In the genomic region with DNA sequence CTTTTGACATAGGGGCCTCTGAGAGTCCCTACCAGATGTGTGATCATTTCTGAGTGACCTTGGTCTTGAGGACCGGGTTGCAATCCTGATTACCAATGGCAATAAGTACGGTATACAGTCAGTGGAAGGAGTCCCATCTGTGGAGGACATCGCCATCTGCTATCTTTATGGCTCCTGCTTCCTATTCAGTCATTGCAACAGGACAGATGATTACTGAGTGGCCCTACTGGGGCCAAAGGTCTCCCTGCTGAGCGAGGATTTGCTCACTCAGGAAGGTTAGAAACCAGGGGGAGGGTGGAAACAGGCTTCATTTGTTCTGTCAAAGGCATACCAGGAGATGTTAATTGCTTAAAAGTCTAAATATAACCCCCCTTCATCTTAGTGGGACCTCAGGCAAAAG, we compare ENCODE assay signal across 23 mouse cellular contexts. TPM values are rescaled to one million over a fixed set of nuclear protein-coding genes. Genes with fewer than 3 reads are reported as not detected.
A peak's percentile ranks its signal among the peaks of the same experiment; 100 is the strongest.
DNase-seq lines count a peak whose midpoint lies in the region; ATAC-seq lines count a peak whose summit lies in the region.
"Had no signal": no experiment of that assay in that cellular context is flagged by ENCODE, and none has a peak within 500 bp of the region (broad histone marks: within the 10 kb centered on the region; RNA-seq: fewer than 3 reads in every experiment).

No protein-coding gene starts in this region.

- H3K27ac ChIP-seq in liver, embryonic 11.5 days (ENCODE audit: low read depth, low read length), result no peak overlapping the region
- peak overlapping the region; percentile 19; the same call in 1 of the 2 replicates for H3K27ac ChIP-seq in liver, embryonic 15.5 days (replicated peaks)
- H3K27ac ChIP-seq: embryonic facial prominence, embryonic 12.5 days; forebrain, embryonic 15.5 days; hindbrain, embryonic 12.5 days had no signal

- H3K4me2 ChIP-seq in liver, embryonic 11.5 days, result no peak overlapping the region; the same call in 1 of the 2 replicates
- no peak overlapping the region for H3K4me2 ChIP-seq in liver, embryonic 15.5 days
- H3K4me2 ChIP-seq: embryonic facial prominence, embryonic 12.5 days; forebrain, embryonic 15.5 days had no signal

- WGBS in liver, embryonic 11.5 days, result 46% methylated on average over 4 of the region's 4 CpGs
- WGBS in liver, embryonic 15.5 days (ENCODE audit: insufficient replicate concordance), result 32% methylated on average over 4 of the region's 4 CpGs

- DNase-seq in kidney, adult 8-10 months, result peak; percentile 15 to 16
- no peak for DNase-seq in kidney, postnatal 4 days
- peak; percentile 12 for DNase-seq in liver
- no peak for DNase-seq in liver, embryonic 11.5 days (ENCODE audit: low spot score)
- peak; percentile 29 for DNase-seq in brain, adult 2 months (ENCODE audit: low read depth, low spot score)
- DNase-seq in layer of hippocampus, postnatal 10 days (ENCODE audit: low spot score in 2 of 2), result no peak
- DNase-seq: adrenal gland, adult 2 months; adrenal gland, postnatal 25 days; cerebellum, postnatal 14 days; gastrocnemius, postnatal 36 days; heart, adult 11 months; heart, postnatal 36 days had no signal

- peaks cover 12% of the 10 kb centered on the region for H3K4me1 ChIP-seq in liver, embryonic 11.5 days (replicated peaks; ENCODE audit: control insufficient read depth, insufficient read depth, low read length)
- peaks cover 33% of the 10 kb centered on the region for H3K4me1 ChIP-seq in liver, embryonic 15.5 days (replicated peaks)

- no peak overlapping the region for H3K9ac ChIP-seq in liver, embryonic 11.5 days (ENCODE audit: low read depth, low read length)
- no peak overlapping the region for H3K9ac ChIP-seq in liver, embryonic 15.5 days
- H3K9ac ChIP-seq: embryonic facial prominence, embryonic 12.5 days; forebrain, embryonic 15.5 days; hindbrain, embryonic 12.5 days had no signal

- H3K4me3 ChIP-seq in liver, embryonic 11.5 days (ENCODE audit: low read depth, low read length), result no peak overlapping the region
- no peak overlapping the region for H3K4me3 ChIP-seq in liver, embryonic 15.5 days (replicated peaks)
- H3K4me3 ChIP-seq: embryonic facial prominence, embryonic 12.5 days; forebrain, embryonic 15.5 days; hindbrain, embryonic 12.5 days had no signal

- no peak for ATAC-seq in liver, embryonic 11.5 days (replicated peaks; ENCODE audit: low FRiP score)
- ATAC-seq in liver, embryonic 15.5 days (ENCODE audit: insufficient read depth), result no peak
- no peak for ATAC-seq in activated CD4-positive, CD25-positive, alpha-beta regulatory T cell, adult 4 months
- ATAC-seq: forebrain, embryonic 15.5 days; Patski had no signal

- H3K36me3 ChIP-seq in liver, embryonic 11.5 days (ENCODE audit: control insufficient read depth, insufficient read depth, low read length), result no peaks in the 10 kb centered on the region
- H3K36me3 ChIP-seq in liver, embryonic 15.5 days (replicated peaks), result no peaks in the 10 kb centered on the region
- H3K36me3 ChIP-seq: embryonic facial prominence, embryonic 12.5 days; forebrain, embryonic 15.5 days; heart, embryonic 13.5 days; hindbrain, embryonic 12.5 days had no signal

- no peaks in the 10 kb centered on the region for H3K9me3 ChIP-seq in liver, embryonic 11.5 days (ENCODE audit: control insufficient read depth, low read length)
- H3K9me3 ChIP-seq in liver, embryonic 15.5 days (replicated peaks), result no peaks in the 10 kb centered on the region
- H3K9me3 ChIP-seq: embryonic facial prominence, embryonic 12.5 days; forebrain, embryonic 15.5 days; heart, embryonic 13.5 days; hindbrain, embryonic 12.5 days had no signal

- no peaks in the 10 kb centered on the region for H3K27me3 ChIP-seq in liver, embryonic 11.5 days (replicated peaks; ENCODE audit: control insufficient read depth, insufficient read depth, low read length)
- H3K27me3 ChIP-seq in liver, embryonic 15.5 days, result no peaks in the 10 kb centered on the region
- H3K27me3 ChIP-seq: embryonic facial prominence, embryonic 12.5 days; forebrain, embryonic 15.5 days; heart, embryonic 13.5 days; hindbrain, embryonic 12.5 days; Patski had no signal

RNA-seq across cellular contexts. Expression of a gene that starts 1.6 kb away (rescaled TPM):
- 25.7 and 28.9 TPM in 2 replicates for polyA plus RNA-seq in liver, embryonic 11.5 days (2014; fragmentation: Nextera tagmentation; extraction: Ambion mirVana)
- 13.0 and 13.1 TPM in 2 replicates for polyA plus RNA-seq in liver, embryonic 15.5 days (2015; fragmentation: Nextera tagmentation; extraction: Ambion mirVana)
- total RNA-seq in layer of hippocampus, postnatal 10 days (2021), result 100 to 1,000 TPM; 115 to 117 TPM
- polyA plus RNA-seq in activated CD4-positive, CD25-positive, alpha-beta regulatory T cell, adult 4 months (2017; shearing (Covaris generic)), result 10 to 100 TPM in 1 of 2 experiments, 1 to 10 TPM in 1; 9.4 to 10.8 TPM

RNA-seq across cellular contexts. Expression of a gene that starts 30.6 kb away (rescaled TPM):
- 0.30 and 0.82 TPM in 2 replicates for polyA plus RNA-seq in liver, embryonic 11.5 days (2014; fragmentation: Nextera tagmentation; extraction: Ambion mirVana)
- polyA plus RNA-seq in liver, embryonic 15.5 days (2015; fragmentation: Nextera tagmentation; extraction: Ambion mirVana), result 0.47 and 0.77 TPM in 2 replicates
- not detected for total RNA-seq in layer of hippocampus, postnatal 10 days (2021)
- polyA plus RNA-seq in activated CD4-positive, CD25-positive, alpha-beta regulatory T cell, adult 4 months (2017; shearing (Covaris generic)), result under 1 TPM in 1 of 2 experiments, not detected in 1; 0.64 TPM
- total RNA-seq: common myeloid progenitor, adult 5-6 weeks; gastrocnemius, adult 8-10 months; gastrocnemius, postnatal 36 days had no signal
- polyA plus RNA-seq: brain, embryonic 14.5 days; embryonic facial prominence, embryonic 12.5 days; forebrain, embryonic 11.5 days; forebrain, embryonic 15.5 days; hindbrain, embryonic 12.5 days had no signal

Comparison
In these comparisons a context has a peak if more than half of its experiments do, and no peak if none do; other contexts are left out.
1. DNase-seq: peak in kidney, adult 8-10 months (2 of 2), liver (single experiment) and brain, adult 2 months (single experiment); none in kidney, postnatal 4 days (0 of 2), liver, embryonic 11.5 days (single experiment) and layer of hippocampus, postnatal 10 days (0 of 2).